23 mouse cellular contexts compared by ENCODE assay signal in the genomic region with DNA sequence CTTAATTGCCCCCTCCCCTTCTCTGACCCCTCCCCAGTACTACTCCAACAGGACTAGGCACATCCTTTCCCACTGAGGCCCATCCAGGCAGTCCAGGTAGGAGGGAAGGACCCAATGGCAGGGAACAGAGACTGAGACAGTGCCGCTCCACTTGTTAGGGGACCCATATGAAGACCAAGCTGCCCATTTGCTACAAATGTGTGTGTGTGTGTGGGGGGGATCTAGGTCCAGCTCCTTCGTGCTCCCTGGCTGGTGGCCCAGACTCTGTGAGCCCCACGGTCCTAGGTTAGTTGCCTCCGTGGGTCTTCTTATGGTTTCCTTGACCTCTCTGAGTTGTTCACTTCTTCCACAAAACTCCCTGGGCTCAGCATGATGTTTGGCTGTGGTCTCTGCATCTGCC. TPM values are rescaled to one million over a fixed set of nuclear protein-coding genes. Genes with fewer than 3 reads are reported as not detected.
DNase-seq lines count a peak whose midpoint lies in the region; ATAC-seq lines count a peak whose summit lies in the region.
"Had no signal": no experiment of that assay in that cellular context is flagged by ENCODE, and none has a peak within 500 bp of the region (broad histone marks: within the 10 kb centered on the region; RNA-seq: fewer than 3 reads in every experiment).

No protein-coding gene starts in this region.

- DNase-seq in heart, embryonic 10.5 days (ENCODE audit: low spot score), result peak; percentile 68
- no peak for DNase-seq in heart, adult 8-10 months (ENCODE audit: low spot score)
- peak; percentile 78 for DNase-seq in midbrain, embryonic 11.5 days (ENCODE audit: low spot score, missing footprints)
- DNase-seq in midbrain, embryonic 14.5 days, result no peak
- DNase-seq in testis, postnatal 10 days (ENCODE audit: low spot score), result peak; percentile 30
- no peak for DNase-seq in testis, postnatal 14 days (ENCODE audit: low spot score)
- DNase-seq: adrenal gland, adult 2 months; adrenal gland, adult 8-10 months; adrenal gland, postnatal 10 days; adrenal gland, postnatal 14 days; adrenal gland, postnatal 25 days; adrenal gland, postnatal 36 days; B cell, adult 2 months; cerebellum, adult 11 months; cerebellum, adult 11-12 months; cerebellum, adult 18-20 months had no signal

- H3K4me1 ChIP-seq in heart, embryonic 10.5 days, result no peaks in the 10 kb centered on the region
- no peaks in the 10 kb centered on the region for H3K4me1 ChIP-seq in midbrain, embryonic 11.5 days (ENCODE audit: control insufficient read depth, insufficient read depth, low read length)
- no peaks in the 10 kb centered on the region for H3K4me1 ChIP-seq in midbrain, embryonic 14.5 days (ENCODE audit: control insufficient read depth, insufficient read depth, low read length)

- H3K4me2 ChIP-seq in midbrain, embryonic 11.5 days, result no peak overlapping the region
- no peak overlapping the region for H3K4me2 ChIP-seq in midbrain, embryonic 14.5 days (ENCODE audit: low read length)

- no peak overlapping the region for H3K4me3 ChIP-seq in heart, embryonic 10.5 days
- no peak overlapping the region for H3K4me3 ChIP-seq in midbrain, embryonic 11.5 days (ENCODE audit: low read depth, low read length)
- no peak overlapping the region for H3K4me3 ChIP-seq in midbrain, embryonic 14.5 days (replicated peaks; ENCODE audit: low read depth, low read length)

- no peak for ATAC-seq in midbrain, embryonic 11.5 days (ENCODE audit: low FRiP score)
- no peak for ATAC-seq in midbrain, embryonic 14.5 days (ENCODE audit: low FRiP score, low TSS enrichment)
- ATAC-seq: activated CD4-positive, CD25-positive, alpha-beta regulatory T cell, adult 4 months; CD4-positive, CD25-positive, alpha-beta regulatory T cell, adult 4 months; Patski had no signal

- H3K36me3 ChIP-seq in heart, embryonic 10.5 days, result no peaks in the 10 kb centered on the region
- H3K36me3 ChIP-seq in midbrain, embryonic 11.5 days (ENCODE audit: control insufficient read depth, insufficient read depth, low read length), result no peaks in the 10 kb centered on the region
- no peaks in the 10 kb centered on the region for H3K36me3 ChIP-seq in midbrain, embryonic 14.5 days (ENCODE audit: control insufficient read depth, insufficient read depth, low read length)
- H3K36me3 ChIP-seq: G1E had no signal

- no peaks in the 10 kb centered on the region for H3K9me3 ChIP-seq in heart, embryonic 10.5 days
- no peaks in the 10 kb centered on the region for H3K9me3 ChIP-seq in midbrain, embryonic 11.5 days (ENCODE audit: control insufficient read depth, low read length)
- no peaks in the 10 kb centered on the region for H3K9me3 ChIP-seq in midbrain, embryonic 14.5 days (ENCODE audit: control insufficient read depth, low read length)
- H3K9me3 ChIP-seq: G1E had no signal

- peaks cover 32% of the 10 kb centered on the region for H3K27me3 ChIP-seq in heart, embryonic 10.5 days (ENCODE audit: insufficient read depth, poor library complexity, severe bottlenecking)
- peaks cover 13% of the 10 kb centered on the region for H3K27me3 ChIP-seq in midbrain, embryonic 11.5 days (ENCODE audit: control insufficient read depth, insufficient read depth, low read length)
- peaks cover 12% of the 10 kb centered on the region for H3K27me3 ChIP-seq in midbrain, embryonic 14.5 days (ENCODE audit: control insufficient read depth, insufficient read depth, low read length)

- 81% methylated on average over 4 of the region's 4 CpGs for WGBS in heart, embryonic 10.5 days
- 88% methylated on average over 4 of the region's 4 CpGs for WGBS in midbrain, embryonic 11.5 days
- WGBS in midbrain, embryonic 14.5 days, result 88% methylated on average over 4 of the region's 4 CpGs

- no peak overlapping the region for H3K27ac ChIP-seq in heart, embryonic 10.5 days
- H3K27ac ChIP-seq in midbrain, embryonic 11.5 days (ENCODE audit: low read depth, low read length), result no peak overlapping the region
- H3K27ac ChIP-seq in midbrain, embryonic 14.5 days (replicated peaks; ENCODE audit: low read depth, low read length), result no peak overlapping the region

- no peak overlapping the region for H3K9ac ChIP-seq in midbrain, embryonic 11.5 days (ENCODE audit: low read length)
- no peak overlapping the region for H3K9ac ChIP-seq in midbrain, embryonic 14.5 days (replicated peaks; ENCODE audit: low read length)

RNA-seq across cellular contexts. Expression of a gene that starts 5.4 kb away (rescaled TPM):
- 0.10 TPM in 1 of 2 replicates, not detected in the other for polyA plus RNA-seq in heart, embryonic 10.5 days (2016; fragmentation: Nextera tagmentation; extraction: Ambion mirVana)
- total RNA-seq in heart, adult 8-10 months (2022), result under 1 TPM in 1 of 4 experiments, not detected in 3; 0.19 TPM
- not detected in 2 replicates for polyA plus RNA-seq in midbrain, embryonic 11.5 days (2014; fragmentation: Nextera tagmentation; extraction: Ambion mirVana)
- polyA plus RNA-seq in midbrain, embryonic 14.5 days (2014; fragmentation: Nextera tagmentation; extraction: Ambion mirVana), result 0.47 and 0.76 TPM in 2 replicates
- total RNA-seq: CH12.LX, G1E had no signal
- polyA plus RNA-seq: activated CD4-positive, CD25-positive, alpha-beta regulatory T cell, adult 4 months; brain, embryonic 14.5 days; CD4-positive, CD25-positive, alpha-beta regulatory T cell, adult 4 months; G1E; Patski had no signal

RNA-seq across cellular contexts. Expression of a gene that starts 21.8 kb away (rescaled TPM):
- 0.87 and 0.89 TPM in 2 replicates for polyA plus RNA-seq in heart, embryonic 10.5 days (2016; fragmentation: Nextera tagmentation; extraction: Ambion mirVana)
- 1 to 10 TPM in 2 of 4 experiments, under 1 TPM in 2; 0.34 to 1.7 (median 1.1) TPM for total RNA-seq in heart, adult 8-10 months (2022)
- polyA plus RNA-seq in midbrain, embryonic 11.5 days (2014; fragmentation: Nextera tagmentation; extraction: Ambion mirVana), result 0.18 and 0.39 TPM in 2 replicates
- polyA plus RNA-seq in midbrain, embryonic 14.5 days (2014; fragmentation: Nextera tagmentation; extraction: Ambion mirVana), result 3.6 and 3.9 TPM in 2 replicates
- total RNA-seq: adrenal gland, adult 18-20 months; adrenal gland, adult 2 months; adrenal gland, postnatal 14 days; adrenal gland, postnatal 25 days; CH12.LX; G1E had no signal
- polyA plus RNA-seq: activated CD4-positive, CD25-positive, alpha-beta regulatory T cell, adult 4 months; adrenal gland, adult 2 months; CD4-positive, CD25-positive, alpha-beta regulatory T cell, adult 4 months; G1E; Patski had no signal

RNA-seq across cellular contexts. Expression of a gene that starts 26.0 kb away (rescaled TPM):
- 50.0 and 50.8 TPM in 2 replicates for polyA plus RNA-seq in heart, embryonic 10.5 days (2016; fragmentation: Nextera tagmentation; extraction: Ambion mirVana)
- 10 to 100 TPM; 37.7 to 45.6 (median 41.9) TPM for total RNA-seq in heart, adult 8-10 months (2022)
- polyA plus RNA-seq in midbrain, embryonic 11.5 days (2014; fragmentation: Nextera tagmentation; extraction: Ambion mirVana), result 36.6 and 42.6 TPM in 2 replicates
- polyA plus RNA-seq in midbrain, embryonic 14.5 days (2014; fragmentation: Nextera tagmentation; extraction: Ambion mirVana), result 55.2 and 71.8 TPM in 2 replicates

RNA-seq across cellular contexts. Expression of a gene that starts 50.6 kb away (rescaled TPM):
- 80.2 and 117 TPM in 2 replicates for polyA plus RNA-seq in heart, embryonic 10.5 days (2016; fragmentation: Nextera tagmentation; extraction: Ambion mirVana)
- total RNA-seq in heart, adult 8-10 months (2022), result 10 to 100 TPM; 18.4 to 19.6 (median 18.7) TPM
- 115 and 117 TPM in 2 replicates for polyA plus RNA-seq in midbrain, embryonic 11.5 days (2014; fragmentation: Nextera tagmentation; extraction: Ambion mirVana)
- 54.1 and 74.4 TPM in 2 replicates for polyA plus RNA-seq in midbrain, embryonic 14.5 days (2014; fragmentation: Nextera tagmentation; extraction: Ambion mirVana)

Comparison
In these comparisons a context has a peak if more than half of its experiments do, and no peak if none do; other contexts are left out.
1. DNase-seq: peak in heart, embryonic 10.5 days (single experiment), midbrain, embryonic 11.5 days (single experiment) and testis, postnatal 10 days (single experiment); none in heart, adult 8-10 months (single experiment), midbrain, embryonic 14.5 days (single experiment) and testis, postnatal 14 days (single experiment).